Mouse (Mus musculus): ENCODE data around the gene Insl6.

Insl6 gene

GRCm38 (mm10) chr19:29287863-29288262 lies 37.3 kb downstream of the Insl6 start:
- DNase-seq (ENCODE audit: low spot score in 2 of 2): no peak

GRCm38 (mm10) chr19:29285451-29285869 lies 39.7 kb downstream of the Insl6 start:
- no peak for DNase-seq (ENCODE audit: low spot score in 2 of 2)

GRCm38 (mm10) chr19:29278944-29279587 lies 46.1 kb downstream of the Insl6 start:
- DNase-seq (ENCODE audit: low spot score in 2 of 2): no peak

- no peak for DNase-seq (ENCODE audit: low spot score in 2 of 2)
Measured at GRCm38 (mm10) chr19:29276414-29276813, 48.7 kb downstream of the Insl6 start.

GRCm38 (mm10) chr19:29272011-29272809 lies 52.9 kb downstream of the Insl6 start:
- DNase-seq (ENCODE audit: low spot score in 2 of 2): no peak
